In genomic region chr2:49727199-49727598, GRCm38 (mm10) we compare ENCODE assay signal across 8 mouse cellular contexts.
A peak's percentile ranks its signal among the peaks of the same experiment; 100 is the strongest.
DNase-seq lines count a peak whose midpoint lies in the region; ATAC-seq and TF ChIP-seq lines count a peak whose summit lies in the region.

No protein-coding gene starts in this region.

- H3K9ac ChIP-seq in ES-Bruce4 (ENCODE audit: low read depth, poor library complexity, severe bottlenecking): no peak overlapping the region
- H3K9ac ChIP-seq in embryonic facial prominence, embryonic 15.5 days: no peak overlapping the region
- H3K9ac ChIP-seq in heart, postnatal 0 days (replicated peaks; ENCODE audit: low read depth, low read length): no peak overlapping the region
- H3K9ac ChIP-seq in neural tube, embryonic 13.5 days: no peak overlapping the region

- peak overlapping the region; percentile 28 for H3K4me2 ChIP-seq in embryonic facial prominence, embryonic 15.5 days (replicated peaks)
- peak overlapping the region; percentile 30; the same call in 1 of the 2 replicates for H3K4me2 ChIP-seq in heart, postnatal 0 days (ENCODE audit: low read depth, low read length)
- H3K4me2 ChIP-seq in neural tube, embryonic 13.5 days: no peak overlapping the region

- H3K4me3 ChIP-seq in ES-Bruce4 (ENCODE audit: low read depth, low read length): no peak overlapping the region
- no peak overlapping the region for H3K4me3 ChIP-seq in embryonic facial prominence, embryonic 15.5 days (replicated peaks)
- H3K4me3 ChIP-seq in heart, postnatal 0 days (ENCODE audit: low read depth, low read length): no peak overlapping the region
- H3K4me3 ChIP-seq in lung, adult 2 months (replicated peaks; ENCODE audit: extremely low read depth, low read depth, low read length): no peak overlapping the region
- no peak overlapping the region for H3K4me3 ChIP-seq in neural tube, embryonic 13.5 days

- no peaks in the 10 kb centered on the region for H3K27me3 ChIP-seq in ES-Bruce4 (ENCODE audit: control insufficient read depth, insufficient read depth, low read length, poor library complexity, severe bottlenecking)
- no peaks in the 10 kb centered on the region for H3K27me3 ChIP-seq in embryonic facial prominence, embryonic 15.5 days
- no peaks in the 10 kb centered on the region for H3K27me3 ChIP-seq in heart, postnatal 0 days (ENCODE audit: control insufficient read depth, insufficient read depth, low read length)
- no peaks in the 10 kb centered on the region for H3K27me3 ChIP-seq in neural tube, embryonic 13.5 days

- no peaks in the 10 kb centered on the region for H3K4me1 ChIP-seq in ES-Bruce4 (ENCODE audit: control insufficient read depth, insufficient read depth, low read length)
- H3K4me1 ChIP-seq in embryonic facial prominence, embryonic 15.5 days: peaks cover 13% of the 10 kb centered on the region
- H3K4me1 ChIP-seq in heart, postnatal 0 days (ENCODE audit: control insufficient read depth, insufficient read depth): no peaks in the 10 kb centered on the region
- peaks cover 8% of the 10 kb centered on the region for H3K4me1 ChIP-seq in lung, adult 2 months (ENCODE audit: control insufficient read depth, insufficient read depth, low read length)
- peaks cover 20% of the 10 kb centered on the region for H3K4me1 ChIP-seq in neural tube, embryonic 13.5 days (replicated peaks)

- no peak overlapping the region for H3K27ac ChIP-seq in ES-Bruce4 (ENCODE audit: insufficient read depth, low read length)
- H3K27ac ChIP-seq in embryonic facial prominence, embryonic 15.5 days (replicated peaks): no peak overlapping the region
- 0 out of 2 replicates have a peak overlapping the region, but pooled peaks have one; percentile 38 for H3K27ac ChIP-seq in heart, postnatal 0 days (ENCODE audit: low read depth)
- no peak overlapping the region for H3K27ac ChIP-seq in neural tube, embryonic 13.5 days (replicated peaks)

- no peak for TF ChIP-seq POLR2A in ES-Bruce4 (IDR thresholded peaks at IDR 0.05; ENCODE audit: insufficient read depth, low read length)
- no peak for TF ChIP-seq POLR2A in lung, adult 2 months (IDR thresholded peaks at IDR 0.05; ENCODE audit: borderline replicate concordance, extremely low read depth, low read depth, low read length)

- peak; percentile 58 to 79 for DNase-seq in adrenal gland, postnatal 36 days
- peak; percentile 87 for DNase-seq in heart, postnatal 0 days (ENCODE audit: low spot score)
- peak; percentile 83 for DNase-seq in kidney, postnatal 14 days
- peak; percentile 35 for DNase-seq in lung, adult 2 months
- peak; percentile 64 for DNase-seq in thymus, postnatal 14 days

- TF ChIP-seq CTCF in ES-Bruce4 (IDR thresholded peaks at IDR 0.05; ENCODE audit: low read depth, low read length): peak; percentile 81
- peak; percentile 95 for TF ChIP-seq CTCF in heart, postnatal 0 days (IDR thresholded peaks at IDR 0.05; ENCODE audit: low read depth)
- peak; percentile 92 for TF ChIP-seq CTCF in lung, adult 2 months (IDR thresholded peaks at IDR 0.05; ENCODE audit: insufficient read depth, low read length)

- ATAC-seq in embryonic facial prominence, embryonic 15.5 days (ENCODE audit: insufficient number of reproducible peaks, low FRiP score, low TSS enrichment, low read depth): peak; percentile 72
- ATAC-seq in heart, postnatal 0 days (ENCODE audit: insufficient read depth, low read depth): peak; percentile 85
- peak; percentile 71; the same call in 1 of the 2 replicates for ATAC-seq in neural tube, embryonic 13.5 days (ENCODE audit: low read depth)

- 6% methylated on average over 7 of the region's 7 CpGs for WGBS in embryonic facial prominence, embryonic 15.5 days
- WGBS in heart, postnatal 0 days: 10% methylated on average over 7 of the region's 7 CpGs
- 2% methylated on average over 7 of the region's 7 CpGs for WGBS in lung, adult 2 months
- WGBS in neural tube, embryonic 13.5 days: 15% methylated on average over 7 of the region's 7 CpGs

- H3K36me3 ChIP-seq in ES-Bruce4 (ENCODE audit: control insufficient read depth, insufficient read depth, low read length, poor library complexity, severe bottlenecking): no peaks in the 10 kb centered on the region; the same call in 1 of the 2 replicates
- H3K36me3 ChIP-seq in embryonic facial prominence, embryonic 15.5 days: no peaks in the 10 kb centered on the region
- H3K36me3 ChIP-seq in heart, postnatal 0 days (replicated peaks; ENCODE audit: control insufficient read depth, insufficient read depth, low read length): no peaks in the 10 kb centered on the region
- H3K36me3 ChIP-seq in neural tube, embryonic 13.5 days: peaks cover 68% of the 10 kb centered on the region

- TF ChIP-seq EP300 in ES-Bruce4 (IDR thresholded peaks at IDR 0.05; ENCODE audit: insufficient read depth, low read depth, low read length): 0 out of 2 replicates have a peak, but pooled peaks have one; percentile 16
- no peak for TF ChIP-seq EP300 in heart, postnatal 0 days (IDR thresholded peaks at IDR 0.05; ENCODE audit: low read depth)

- H3K9me3 ChIP-seq in ES-Bruce4 (replicated peaks; ENCODE audit: control insufficient read depth, insufficient read depth, low read length, poor library complexity, severe bottlenecking): no peaks in the 10 kb centered on the region
- H3K9me3 ChIP-seq in embryonic facial prominence, embryonic 15.5 days (replicated peaks): no peaks in the 10 kb centered on the region
- no peaks in the 10 kb centered on the region for H3K9me3 ChIP-seq in heart, postnatal 0 days (replicated peaks; ENCODE audit: control insufficient read depth, low read length)
- H3K9me3 ChIP-seq in neural tube, embryonic 13.5 days: no peaks in the 10 kb centered on the region

Comparison
In these comparisons a context has a peak if more than half of its experiments do, and no peak if none do; other contexts are left out.
1. DNase-seq: peak in every context shown above with its lines; median percentile 87 in heart, postnatal 0 days; 83 in kidney, postnatal 14 days; 68 in adrenal gland, postnatal 36 days; 64 in thymus, postnatal 14 days; 35 in lung, adult 2 months.